Mouse (Mus musculus) activated CD4-positive, CD25-positive, alpha-beta regulatory T cell, adult 4 months (primary cell): Measurements from ENCODE around the gene Zfp738. TPM values are rescaled to one million over a fixed set of nuclear protein-coding genes. Genes with fewer than 3 reads are reported as not detected.
"Not testable (repeated sequence)": the region's sequence is repeated elsewhere in the genome, so short reads cannot be mapped to it uniquely, and the experiment has no call there.

Experiments used
- ATAC-seq: one replicate; pipeline ENCODE4 v1.8.0; 2017
- polyA plus RNA-seq, 2 experiments: library from polyadenylated mRNA; unstranded; fragments of 100-300 nt; shearing (Covaris generic); gene quantifications; one replicate each; pipeline ENCODE4 v1.2.1; 2017

Zfp738 gene
- 10 to 100 TPM; 11.9 to 16.7 TPM for polyA plus RNA-seq

GRCm38 (mm10) chr13:67686971-67687370 is at the start of gene Zfp738:
Gene Zfp738 (minus strand): TSS chr13:67687071.
- ATAC-seq = no peak

GRCm38 (mm10) chr13:67734391-67734790 is 47.5 kb upstream of the Zfp738 start:
- ATAC-seq = not testable (repeated sequence)

GRCm38 (mm10) chr13:67729441-67729840 is 42.6 kb upstream of the Zfp738 start:
- peak; percentile 51 for ATAC-seq

- peak; percentile 73 for ATAC-seq
Measured at GRCm38 (mm10) chr13:67728641-67729318, 41.9 kb upstream of the Zfp738 start, which contains the start of gene Zfp65. Gene Zfp65 (minus strand): TSS chr13:67729173.

- ATAC-seq = no peak
Measured at GRCm38 (mm10) chr13:67728106-67728505, 41.2 kb upstream of the Zfp738 start.

- ATAC-seq = not testable (repeated sequence)
Measured at GRCm38 (mm10) chr13:67725331-67725730, 38.5 kb upstream of the Zfp738 start.

- peak; percentile 84 for ATAC-seq
Measured at GRCm38 (mm10) chr13:67723848-67724479, 37.1 kb upstream of the Zfp738 start.

- ATAC-seq = not testable (repeated sequence)
Measured at GRCm38 (mm10) chr13:67683841-67684240, 3.0 kb downstream of the Zfp738 start.

- ATAC-seq = peak; percentile 99
Measured at GRCm38 (mm10) chr13:67682959-67683735, 3.7 kb downstream of the Zfp738 start.

- no peak for ATAC-seq
Measured at GRCm38 (mm10) chr13:67674902-67675301, 12.0 kb downstream of the Zfp738 start.

GRCm38 (mm10) chr13:67652496-67652895 is 34.4 kb downstream of the Zfp738 start:
- no peak for ATAC-seq

- peak; percentile 99 for ATAC-seq
Measured at GRCm38 (mm10) chr13:67637294-67638007, 49.4 kb downstream of the Zfp738 start, which contains the start of the genes Gm49345 and Zfp729a. Gene Gm49345 (minus strand): TSS chr13:67637769. Gene Zfp729a (minus strand): TSS chr13:67637791.

- ATAC-seq = no peak
Measured at GRCm38 (mm10) chr13:67610108-67610507, 76.8 kb downstream of the Zfp738 start.

- ATAC-seq = peak; percentile 80
Measured at GRCm38 (mm10) chr13:67609066-67609876, 77.6 kb downstream of the Zfp738 start, which contains the start of gene Zfp729b. Gene Zfp729b (minus strand): TSS chr13:67609707.

Other genes starting within 250 kb of the Zfp738 start
- 10 to 100 TPM; 13.5 to 15.2 TPM for gene Zfp874a, start 235.4 kb downstream of the Zfp738 start, polyA plus RNA-seq
- 10 to 100 TPM in 1 of 2 experiments, 1 to 10 TPM in 1; 9.3 to 10.8 TPM for gene Zfp874b, start 202.8 kb downstream of the Zfp738 start, polyA plus RNA-seq
- 10 to 100 TPM; 15.9 to 17.9 TPM for gene Zfp58, start 186.5 kb downstream of the Zfp738 start, polyA plus RNA-seq
- gene Gm26965, start 160.9 kb downstream of the Zfp738 start, polyA plus RNA-seq = 1 to 10 TPM in 1 of 2 experiments, not detected in 1; 4.7 TPM
- gene Zfp87, start 160.9 kb downstream of the Zfp738 start, polyA plus RNA-seq = 10 to 100 TPM; 52.0 to 61.6 TPM
- 10 to 100 TPM; 17.4 to 23.4 TPM for gene Zfp748, start 133.2 kb downstream of the Zfp738 start, polyA plus RNA-seq
- gene Zfp729b, start 77.4 kb downstream of the Zfp738 start, polyA plus RNA-seq = 1 to 10 TPM; 8.8 to 9.2 TPM
- 1 to 10 TPM; 2.5 to 5.2 TPM for gene Gm49345, start 49.3 kb downstream of the Zfp738 start, polyA plus RNA-seq
- gene Zfp729a, start 49.3 kb downstream of the Zfp738 start, polyA plus RNA-seq = 1 to 10 TPM; 6.7 to 8.0 TPM
- 1 to 10 TPM; 6.8 to 7.4 TPM for gene Zfp65, start 42.1 kb upstream of the Zfp738 start, polyA plus RNA-seq
- 10 to 100 TPM; 13.0 to 16.3 TPM for gene Zfp85, start 68.2 kb upstream of the Zfp738 start, polyA plus RNA-seq
- gene Zfp493, start 92.6 kb upstream of the Zfp738 start, polyA plus RNA-seq = 1 to 10 TPM; 1.8 to 2.5 TPM
- gene Zfp273, start 126.7 kb upstream of the Zfp738 start, polyA plus RNA-seq = 1 to 10 TPM; 6.4 to 6.7 TPM
- gene Gm10037, start 144.0 kb upstream of the Zfp738 start, polyA plus RNA-seq = under 1 TPM in 1 of 2 experiments, not detected in 1; 0.70 TPM
- not detected for gene BC048507, start 176.3 kb upstream of the Zfp738 start, polyA plus RNA-seq